Mouse (Mus musculus): ENCODE measurements around the gene Olfr211.
A peak's percentile ranks its signal among the peaks of the same experiment; 100 is the strongest.
"Not testable (repeated sequence)": the region's sequence is repeated elsewhere in the genome, so short reads cannot be mapped to it uniquely, and the experiment has no call there.

Olfr211 gene

GRCm38 (mm10) chr6:116460544-116461283 is 28.2 kb upstream of the Olfr211 start, which contains the start of gene Alox5:
Gene Alox5, minus strand, starts transcription at chr6:116461178.
- H3K36me3 ChIP-seq (ENCODE audit: insufficient read depth, low read length), result no peaks in the 10 kb centered on the region
- peaks cover 14% of the 10 kb centered on the region for H3K4me1 ChIP-seq (replicated peaks; ENCODE audit: low read depth, low read length)
- TF ChIP-seq POU5F1 (IDR thresholded peaks at IDR 0.05; ENCODE audit: borderline replicate concordance, low read length) (no peak), NANOG (IDR thresholded peaks at IDR 0.05; ENCODE audit: borderline replicate concordance, low read length) (no peak), CTCF (conservative IDR thresholded peaks at IDR 0.05; ENCODE audit: low read length) (no peak)
- H3K9me3 ChIP-seq (ENCODE audit: low read length), result no peaks in the 10 kb centered on the region
- peak within 1 kb of the TSS; percentile 80 for H3K4me3 ChIP-seq (replicated peaks; ENCODE audit: low read length)
- H3K27me3 ChIP-seq (ENCODE audit: insufficient read depth, low read length), result peaks cover 52% of the 10 kb centered on the region

GRCm38 (mm10) chr6:116468081-116468480 is 20.8 kb upstream of the Olfr211 start:
- no peaks in the 10 kb centered on the region for H3K9me3 ChIP-seq (ENCODE audit: low read length)
- H3K27me3 ChIP-seq (ENCODE audit: insufficient read depth, low read length), result peaks cover under 1% of the 10 kb centered on the region; the same call in 1 of the 2 replicates
- TF ChIP-seq POU5F1 (IDR thresholded peaks at IDR 0.05; ENCODE audit: borderline replicate concordance, low read length) (no peak), CTCF (conservative IDR thresholded peaks at IDR 0.05; ENCODE audit: low read length) (peak; percentile 54)
- H3K4me3 ChIP-seq (replicated peaks; ENCODE audit: low read length), result no peak overlapping the region
- H3K4me1 ChIP-seq (replicated peaks; ENCODE audit: low read depth, low read length), result no peaks in the 10 kb centered on the region
- no peaks in the 10 kb centered on the region for H3K36me3 ChIP-seq (ENCODE audit: insufficient read depth, low read length)

GRCm38 (mm10) chr6:116485081-116485480 is 3.8 kb upstream of the Olfr211 start:
- H3K27me3 ChIP-seq (ENCODE audit: insufficient read depth, low read length), result no peaks in the 10 kb centered on the region
- peaks cover 4% of the 10 kb centered on the region; the same call in 1 of the 2 replicates for H3K4me1 ChIP-seq (replicated peaks; ENCODE audit: low read depth, low read length)
- peaks cover 23% of the 10 kb centered on the region for H3K9me3 ChIP-seq (ENCODE audit: low read length)
- H3K4me3 ChIP-seq (replicated peaks; ENCODE audit: low read length), result no peak overlapping the region
- TF ChIP-seq POU5F1 (IDR thresholded peaks at IDR 0.05; ENCODE audit: borderline replicate concordance, low read length) (no peak), CTCF (conservative IDR thresholded peaks at IDR 0.05; ENCODE audit: low read length) (no peak), NANOG (IDR thresholded peaks at IDR 0.05; ENCODE audit: borderline replicate concordance, low read length) (no peak)
- no peaks in the 10 kb centered on the region for H3K36me3 ChIP-seq (ENCODE audit: insufficient read depth, low read length)

- H3K9me3 ChIP-seq (ENCODE audit: low read length), result peaks cover 15% of the 10 kb centered on the region
- no peak for TF ChIP-seq CTCF (conservative IDR thresholded peaks at IDR 0.05; ENCODE audit: low read length)
- TF ChIP-seq NANOG (IDR thresholded peaks at IDR 0.05; ENCODE audit: borderline replicate concordance, low read length), result no peak
- TF ChIP-seq POU5F1 (IDR thresholded peaks at IDR 0.05; ENCODE audit: borderline replicate concordance, low read length), result no peak
- no peak overlapping the region for H3K4me3 ChIP-seq (replicated peaks; ENCODE audit: low read length)
- H3K4me1 ChIP-seq (replicated peaks; ENCODE audit: low read depth, low read length), result peaks cover 4% of the 10 kb centered on the region; the same call in 1 of the 2 replicates
- H3K36me3 ChIP-seq (ENCODE audit: insufficient read depth, low read length), result no peaks in the 10 kb centered on the region
- no peaks in the 10 kb centered on the region for H3K27me3 ChIP-seq (ENCODE audit: insufficient read depth, low read length)
These were observed 2.1 kb upstream of the Olfr211 start for GRCm38 (mm10) chr6:116486833-116487232.

- H3K4me3 ChIP-seq (replicated peaks; ENCODE audit: low read length), result no peak overlapping the region
- TF ChIP-seq POU5F1 (IDR thresholded peaks at IDR 0.05; ENCODE audit: borderline replicate concordance, low read length) (no peak), CTCF (conservative IDR thresholded peaks at IDR 0.05; ENCODE audit: low read length) (no peak), NANOG (IDR thresholded peaks at IDR 0.05; ENCODE audit: borderline replicate concordance, low read length) (no peak)
- peaks cover 4% of the 10 kb centered on the region; the same call in 1 of the 2 replicates for H3K4me1 ChIP-seq (replicated peaks; ENCODE audit: low read depth, low read length)
- H3K9me3 ChIP-seq (ENCODE audit: low read length), result no peaks in the 10 kb centered on the region
- H3K36me3 ChIP-seq (ENCODE audit: insufficient read depth, low read length), result no peaks in the 10 kb centered on the region
- H3K27me3 ChIP-seq (ENCODE audit: insufficient read depth, low read length), result no peaks in the 10 kb centered on the region
These were observed 4.9 kb downstream of the Olfr211 start for GRCm38 (mm10) chr6:116493742-116494141.

GRCm38 (mm10) chr6:116495960-116496359 is 7.1 kb downstream of the Olfr211 start:
- Histone ChIP-seq H3K36me3 (ENCODE audit: insufficient read depth, low read length) (no peaks in the 10 kb centered on the region), H3K27me3 (ENCODE audit: insufficient read depth, low read length) (no peaks in the 10 kb centered on the region), H3K4me1 (replicated peaks; ENCODE audit: low read depth, low read length) (no peaks in the 10 kb centered on the region), H3K4me3 (replicated peaks; ENCODE audit: low read length) (no peak overlapping the region), H3K9me3 (ENCODE audit: low read length) (peaks cover 3% of the 10 kb centered on the region; the same call in 1 of the 2 replicates)
- TF ChIP-seq CTCF (conservative IDR thresholded peaks at IDR 0.05; ENCODE audit: low read length) (no peak), NANOG (IDR thresholded peaks at IDR 0.05; ENCODE audit: borderline replicate concordance, low read length) (no peak), POU5F1 (IDR thresholded peaks at IDR 0.05; ENCODE audit: borderline replicate concordance, low read length) (no peak)

- not testable (repeated sequence) for H3K4me1 ChIP-seq (replicated peaks; ENCODE audit: low read depth, low read length); H3K27me3 ChIP-seq (ENCODE audit: insufficient read depth, low read length); H3K36me3 ChIP-seq (ENCODE audit: insufficient read depth, low read length)
- Histone ChIP-seq H3K4me3 (replicated peaks; ENCODE audit: low read length) (0 out of 2 replicates have a peak within 1 kb of the TSS, but pooled peaks have one; percentile 17), H3K9me3 (ENCODE audit: low read length) (peaks cover 55% of the 10 kb centered on the region)
These were observed 17.6 kb downstream of the Olfr211 start, which contains the start of gene Olfr212 for GRCm38 (mm10) chr6:116506302-116507003. Gene Olfr212, plus strand, starts transcription at chr6:116506516.

- Histone ChIP-seq H3K27me3 (ENCODE audit: insufficient read depth, low read length) (no peaks in the 10 kb centered on the region), H3K36me3 (ENCODE audit: insufficient read depth, low read length) (no peaks in the 10 kb centered on the region), H3K9me3 (ENCODE audit: low read length) (peaks cover 10% of the 10 kb centered on the region), H3K4me1 (replicated peaks; ENCODE audit: low read depth, low read length) (no peaks in the 10 kb centered on the region), H3K4me3 (replicated peaks; ENCODE audit: low read length) (no peak overlapping the region)
- no peak for TF ChIP-seq CTCF (conservative IDR thresholded peaks at IDR 0.05; ENCODE audit: low read length)
- no peak for TF ChIP-seq POU5F1 (IDR thresholded peaks at IDR 0.05; ENCODE audit: borderline replicate concordance, low read length)
- no peak for TF ChIP-seq NANOG (IDR thresholded peaks at IDR 0.05; ENCODE audit: borderline replicate concordance, low read length)
These were observed 25.9 kb downstream of the Olfr211 start for GRCm38 (mm10) chr6:116514832-116515231.
